Mouse (Mus musculus) E14TG2a.4 (cell line): Measurements from ENCODE around the gene Hey2.

Experiments used
- CTCF ChIP-seq: conservative IDR thresholded peaks from 2 replicates; pipeline ENCODE4 v1.5.1; 2014; ENCODE audit warnings: low read length
- NANOG ChIP-seq: IDR thresholded peaks from 2 replicates; pipeline ENCODE4 v1.6.1; 2014; ENCODE audit warnings: borderline replicate concordance, low read length, mixed read lengths
- POU5F1 ChIP-seq: IDR thresholded peaks from 2 replicates; pipeline ENCODE4 v1.6.1; 2014; ENCODE audit warnings: low read length, borderline replicate concordance

DNA sequence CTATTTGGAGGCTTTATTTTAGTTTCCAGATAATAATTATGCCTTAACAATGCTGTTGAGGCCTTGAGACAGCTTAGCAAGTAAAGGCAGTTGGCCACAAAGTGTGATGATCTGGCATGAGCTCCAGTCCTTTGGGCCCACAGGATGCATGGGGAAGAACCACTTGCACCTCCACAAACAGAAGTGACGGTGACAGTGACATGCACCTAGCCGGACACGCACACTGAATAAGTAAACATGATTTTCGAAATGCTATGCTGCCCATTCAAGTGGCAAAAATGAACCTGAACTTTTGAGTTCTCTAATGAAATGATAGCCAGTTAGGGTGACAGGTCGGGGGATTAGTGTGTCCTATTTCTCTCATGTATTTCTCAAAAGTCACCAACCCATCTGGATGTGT lies 1.8 kb downstream of the Hey2 start:
- TF ChIP-seq CTCF (no peak), POU5F1 (no peak), NANOG (no peak)
